Mouse (Mus musculus): Measurements from ENCODE around the gene Agtrap.

- TF ChIP-seq CTCF (IDR thresholded peaks at IDR 0.05; ENCODE audit: borderline replicate concordance, insufficient read depth, low read depth, low read length) (no peak), POLR2A (IDR thresholded peaks at IDR 0.05; ENCODE audit: borderline replicate concordance, insufficient read depth, low read length) (no peak)
Observed at GRCm38 (mm10) chr4:148128672-148129071, 40.8 kb upstream of the Agtrap start.
